Mouse (Mus musculus): ENCODE measurements around the gene BC067074. TPM values are rescaled to one million over a fixed set of nuclear protein-coding genes. Genes with fewer than 3 reads are reported as not detected.

BC067074 gene
- polyA plus RNA-seq, 1 experiment from 2014 or later = 1.3 TPM

DNA sequence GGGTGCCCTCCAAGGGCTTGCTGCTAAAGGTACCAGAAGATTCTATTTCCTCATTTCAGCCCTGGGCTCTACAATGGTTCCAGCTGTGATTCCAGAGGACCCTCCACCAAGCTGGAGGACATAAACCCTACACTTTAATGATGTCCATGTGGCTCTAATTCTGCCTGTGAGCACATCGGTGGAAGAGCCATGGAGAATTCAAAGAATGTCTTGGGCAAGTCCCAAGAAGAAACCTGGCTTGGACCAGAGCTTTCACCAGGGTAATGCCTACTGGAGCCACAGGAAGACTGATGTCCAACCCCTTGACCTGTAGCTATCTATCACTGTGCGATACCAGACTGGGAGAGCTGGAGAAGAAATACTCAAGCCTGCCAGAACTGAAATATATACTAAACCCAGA, 111.2 kb downstream of the BC067074 start:
- Histone ChIP-seq H3K9ac (ENCODE audit: low read length) (no peak overlapping the region), H3K9me3 (ENCODE audit: control insufficient read depth, low read length) (no peaks in the 10 kb centered on the region), H3K4me3 (ENCODE audit: low read depth, low read length) (no peak overlapping the region), H3K4me2 (no peak overlapping the region), H3K27ac (ENCODE audit: low read depth, low read length) (no peak overlapping the region), H3K27me3 (ENCODE audit: control insufficient read depth, insufficient read depth, low read length) (no peaks in the 10 kb centered on the region), H3K4me1 (ENCODE audit: control insufficient read depth, insufficient read depth, low read length) (no peaks in the 10 kb centered on the region), H3K36me3 (ENCODE audit: control insufficient read depth, insufficient read depth, low read length) (no peaks in the 10 kb centered on the region)
- ATAC-seq (ENCODE audit: low FRiP score) (no peak), DNase-seq (ENCODE audit: low spot score, missing footprints) (no peak)
- WGBS = 84% methylated on average over 2 of the region's 2 CpGs

GRCm38 (mm10) chr13:113409941-113410340, 117.0 kb downstream of the BC067074 start:
- Histone ChIP-seq H3K4me3 (ENCODE audit: low read depth, low read length) (no peak overlapping the region), H3K4me2 (no peak overlapping the region; the same call in 1 of the 2 replicates), H3K27ac (ENCODE audit: low read depth, low read length) (no peak overlapping the region), H3K4me1 (ENCODE audit: control insufficient read depth, insufficient read depth, low read length) (no peaks in the 10 kb centered on the region), H3K36me3 (ENCODE audit: control insufficient read depth, insufficient read depth, low read length) (no peaks in the 10 kb centered on the region), H3K9ac (ENCODE audit: low read length) (no peak overlapping the region), H3K9me3 (ENCODE audit: control insufficient read depth, low read length) (no peaks in the 10 kb centered on the region), H3K27me3 (ENCODE audit: control insufficient read depth, insufficient read depth, low read length) (no peaks in the 10 kb centered on the region)
- WGBS = 49% methylated on average over 12 of the region's 12 CpGs
- DNase-seq (ENCODE audit: low spot score, missing footprints) = peak; percentile 76
- 0 out of 2 replicates have a peak, but pooled peaks have one; percentile 16 for ATAC-seq (ENCODE audit: low FRiP score)

DNA sequence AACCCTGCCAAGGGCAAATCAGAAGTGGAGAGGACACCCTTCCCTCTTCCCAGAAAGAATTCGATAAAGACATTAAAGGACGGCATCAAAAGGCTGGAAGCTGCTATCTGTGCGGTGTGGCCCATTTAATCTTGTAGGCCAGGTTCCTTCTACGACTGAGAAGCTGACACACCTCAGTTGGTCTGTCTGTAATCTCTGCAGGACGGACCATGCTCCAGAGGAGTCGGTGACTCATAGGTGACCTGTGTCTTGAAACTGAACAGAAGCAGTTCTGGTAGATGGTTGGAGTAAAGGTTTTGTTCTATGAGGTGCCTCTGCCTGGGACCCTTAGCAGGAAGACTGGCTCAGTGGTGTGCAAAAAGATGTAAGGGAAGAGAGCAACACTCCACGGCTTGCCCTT, 122.6 kb downstream of the BC067074 start:
- Histone ChIP-seq H3K27ac (ENCODE audit: low read depth, low read length) (no peak overlapping the region), H3K36me3 (ENCODE audit: control insufficient read depth, insufficient read depth, low read length) (no peaks in the 10 kb centered on the region), H3K4me2 (no peak overlapping the region), H3K4me3 (ENCODE audit: low read depth, low read length) (no peak overlapping the region), H3K9ac (ENCODE audit: low read length) (no peak overlapping the region), H3K9me3 (ENCODE audit: control insufficient read depth, low read length) (no peaks in the 10 kb centered on the region), H3K27me3 (ENCODE audit: control insufficient read depth, insufficient read depth, low read length) (no peaks in the 10 kb centered on the region), H3K4me1 (ENCODE audit: control insufficient read depth, insufficient read depth, low read length) (no peaks in the 10 kb centered on the region)
- ATAC-seq (ENCODE audit: low FRiP score) = no peak
- 87% methylated on average over 7 of the region's 7 CpGs for WGBS
- peak; percentile 69 for DNase-seq (ENCODE audit: low spot score, missing footprints)

- no peaks in the 10 kb centered on the region for H3K4me1 ChIP-seq (ENCODE audit: control insufficient read depth, insufficient read depth, low read length)
- no peaks in the 10 kb centered on the region for H3K36me3 ChIP-seq (ENCODE audit: control insufficient read depth, insufficient read depth, low read length)
- H3K27ac ChIP-seq (ENCODE audit: low read depth, low read length) = no peak overlapping the region
- ATAC-seq (ENCODE audit: low FRiP score) = no peak
- H3K27me3 ChIP-seq (ENCODE audit: control insufficient read depth, insufficient read depth, low read length) = no peaks in the 10 kb centered on the region
- H3K4me3 ChIP-seq (ENCODE audit: low read depth, low read length) = no peak overlapping the region
- H3K9ac ChIP-seq (ENCODE audit: low read length) = no peak overlapping the region
- WGBS = 91% methylated on average over 4 of the region's 4 CpGs
- H3K9me3 ChIP-seq (ENCODE audit: control insufficient read depth, low read length) = no peaks in the 10 kb centered on the region
- DNase-seq (ENCODE audit: low spot score, missing footprints) = no peak
- no peak overlapping the region for H3K4me2 ChIP-seq
Observed at GRCm38 (mm10) chr13:113416986-113417385, 124.0 kb downstream of the BC067074 start.

DNA sequence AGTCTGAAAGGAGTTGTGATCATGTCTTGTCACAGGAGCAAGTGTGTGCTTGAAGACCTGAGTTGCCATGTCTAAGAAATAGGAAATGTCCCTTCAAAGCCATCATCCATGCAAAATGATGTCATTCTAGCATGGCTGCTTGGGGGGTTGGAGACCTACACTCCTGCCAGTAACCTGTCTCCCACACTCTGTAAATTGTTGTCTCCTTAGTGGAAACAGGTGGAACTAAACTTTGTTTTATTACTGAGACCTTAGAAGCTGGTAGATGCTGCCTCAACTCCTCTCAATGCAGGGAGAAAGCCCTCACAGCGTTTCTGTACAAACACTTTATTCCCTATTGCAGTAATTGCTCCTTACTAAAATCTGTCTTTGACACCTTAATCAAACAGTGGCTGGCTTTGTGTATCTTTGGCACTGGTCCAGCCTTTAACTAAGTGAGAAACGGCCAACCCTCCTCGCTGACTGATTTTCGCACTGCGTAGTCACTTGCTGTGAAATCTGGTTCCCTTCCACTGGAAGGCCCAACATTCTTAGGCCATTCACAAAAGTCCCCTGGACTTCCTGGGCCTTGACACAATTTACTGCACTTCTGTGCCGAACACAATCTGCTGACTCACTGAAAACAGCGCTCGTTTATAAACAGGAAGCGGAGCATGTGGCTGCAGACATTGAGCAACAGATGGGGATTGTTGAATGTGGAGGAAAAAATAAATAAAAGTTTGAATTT, 125.0 kb downstream of the BC067074 start:
- no peak overlapping the region for H3K9ac ChIP-seq (ENCODE audit: low read length)
- no peaks in the 10 kb centered on the region for H3K9me3 ChIP-seq (ENCODE audit: control insufficient read depth, low read length)
- no peak overlapping the region for H3K4me2 ChIP-seq
- ATAC-seq (ENCODE audit: low FRiP score) (no peak), DNase-seq (ENCODE audit: low spot score, missing footprints) (no peak)
- H3K27me3 ChIP-seq (ENCODE audit: control insufficient read depth, insufficient read depth, low read length) = no peaks in the 10 kb centered on the region
- H3K36me3 ChIP-seq (ENCODE audit: control insufficient read depth, insufficient read depth, low read length) = no peaks in the 10 kb centered on the region
- no peak overlapping the region for H3K27ac ChIP-seq (ENCODE audit: low read depth, low read length)
- H3K4me3 ChIP-seq (ENCODE audit: low read depth, low read length) = no peak overlapping the region
- WGBS = 87% methylated on average over 9 of the region's 9 CpGs
- H3K4me1 ChIP-seq (ENCODE audit: control insufficient read depth, insufficient read depth, low read length) = no peaks in the 10 kb centered on the region

DNA sequence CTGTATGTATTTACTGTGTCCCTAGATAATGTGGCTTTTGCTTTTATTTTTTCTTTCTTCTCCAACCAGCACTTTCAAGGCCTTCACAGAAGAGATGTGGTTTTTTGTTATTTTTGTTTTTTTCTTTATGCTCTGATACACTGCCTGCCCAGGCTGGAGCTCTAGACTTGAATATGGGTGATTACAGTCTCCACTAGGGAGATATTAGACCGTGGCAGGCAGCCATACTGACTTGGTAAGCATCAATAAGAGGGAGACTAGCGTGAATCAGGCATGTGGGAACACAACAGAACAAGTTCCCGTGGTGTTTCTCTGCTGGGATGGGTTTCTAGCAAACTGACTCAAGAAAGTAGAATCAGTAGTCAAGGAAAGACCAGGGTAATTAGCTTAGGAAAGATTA, 125.7 kb downstream of the BC067074 start:
- WGBS = 83% methylated on average over 3 of the region's 3 CpGs
- H3K4me3 ChIP-seq (ENCODE audit: low read depth, low read length) = no peak overlapping the region
- H3K9me3 ChIP-seq (ENCODE audit: control insufficient read depth, low read length) = no peaks in the 10 kb centered on the region
- no peaks in the 10 kb centered on the region for H3K27me3 ChIP-seq (ENCODE audit: control insufficient read depth, insufficient read depth, low read length)
- no peak overlapping the region for H3K27ac ChIP-seq (ENCODE audit: low read depth, low read length)
- no peaks in the 10 kb centered on the region for H3K4me1 ChIP-seq (ENCODE audit: control insufficient read depth, insufficient read depth, low read length)
- no peaks in the 10 kb centered on the region for H3K36me3 ChIP-seq (ENCODE audit: control insufficient read depth, insufficient read depth, low read length)
- no peak for DNase-seq (ENCODE audit: low spot score, missing footprints)
- no peak for ATAC-seq (ENCODE audit: low FRiP score)
- H3K9ac ChIP-seq (ENCODE audit: low read length) = no peak overlapping the region
- no peak overlapping the region for H3K4me2 ChIP-seq

DNA sequence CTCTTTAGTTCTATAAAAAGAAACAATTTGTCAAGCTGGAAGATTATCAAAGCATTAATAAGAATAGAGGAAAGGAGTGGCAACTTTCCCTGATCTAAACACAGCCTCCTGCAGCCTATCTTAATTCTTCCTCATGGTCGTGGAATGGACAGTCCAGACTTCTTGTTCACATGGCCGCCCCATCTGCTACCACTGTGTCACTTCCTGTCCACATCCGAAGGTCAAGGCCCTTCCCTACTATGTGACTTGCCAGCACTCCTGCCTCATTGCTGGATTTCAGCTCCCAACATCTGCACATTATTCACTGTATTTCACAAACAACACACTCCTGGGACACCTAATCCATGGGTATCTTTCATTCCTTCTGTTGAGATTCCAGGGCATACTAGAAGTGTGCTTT, 128.5 kb downstream of the BC067074 start:
- Histone ChIP-seq H3K4me3 (ENCODE audit: low read depth, low read length) (no peak overlapping the region), H3K9me3 (ENCODE audit: control insufficient read depth, low read length) (no peaks in the 10 kb centered on the region), H3K36me3 (ENCODE audit: control insufficient read depth, insufficient read depth, low read length) (no peaks in the 10 kb centered on the region), H3K9ac (ENCODE audit: low read length) (no peak overlapping the region), H3K4me1 (ENCODE audit: control insufficient read depth, insufficient read depth, low read length) (no peaks in the 10 kb centered on the region), H3K27me3 (ENCODE audit: control insufficient read depth, insufficient read depth, low read length) (no peaks in the 10 kb centered on the region), H3K27ac (ENCODE audit: low read depth, low read length) (no peak overlapping the region), H3K4me2 (no peak overlapping the region)
- DNase-seq (ENCODE audit: low spot score, missing footprints) (peak; percentile 69), ATAC-seq (ENCODE audit: low FRiP score) (no peak)
- 79% methylated on average over 3 of the region's 3 CpGs for WGBS

DNA sequence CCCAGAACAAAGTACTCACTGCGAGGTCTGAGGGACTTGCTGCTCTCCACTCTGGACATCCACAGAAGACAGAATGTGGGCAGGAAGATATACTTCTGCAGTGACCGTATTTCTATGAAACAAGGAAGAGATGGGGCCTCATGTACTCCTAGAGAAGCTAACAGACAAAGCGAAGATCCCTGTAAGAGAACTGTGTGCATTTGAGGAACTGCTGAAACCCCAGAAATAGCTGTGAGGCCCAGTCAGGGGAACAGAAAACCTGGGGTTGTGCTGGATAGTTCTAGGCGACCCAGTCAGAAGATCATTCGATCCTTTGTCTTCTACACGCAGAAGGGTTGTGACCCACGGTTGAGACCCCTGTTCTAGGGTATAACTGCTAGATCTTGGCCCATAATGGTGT, 130.9 kb downstream of the BC067074 start:
- Histone ChIP-seq H3K4me3 (ENCODE audit: low read depth, low read length) (no peak overlapping the region), H3K4me2 (no peak overlapping the region), H3K4me1 (ENCODE audit: control insufficient read depth, insufficient read depth, low read length) (no peaks in the 10 kb centered on the region), H3K27ac (ENCODE audit: low read depth, low read length) (no peak overlapping the region), H3K9me3 (ENCODE audit: control insufficient read depth, low read length) (no peaks in the 10 kb centered on the region), H3K9ac (ENCODE audit: low read length) (no peak overlapping the region), H3K27me3 (ENCODE audit: control insufficient read depth, insufficient read depth, low read length) (no peaks in the 10 kb centered on the region), H3K36me3 (ENCODE audit: control insufficient read depth, insufficient read depth, low read length) (no peaks in the 10 kb centered on the region)
- ATAC-seq (ENCODE audit: low FRiP score) (no peak), DNase-seq (ENCODE audit: low spot score, missing footprints) (no peak)
- 89% methylated on average over 7 of the region's 7 CpGs for WGBS

GRCm38 (mm10) chr13:113425907-113426306, 132.9 kb downstream of the BC067074 start:
- 95% methylated on average over 4 of the region's 4 CpGs for WGBS
- Histone ChIP-seq H3K9me3 (ENCODE audit: control insufficient read depth, low read length) (no peaks in the 10 kb centered on the region), H3K4me3 (ENCODE audit: low read depth, low read length) (no peak overlapping the region), H3K27ac (ENCODE audit: low read depth, low read length) (no peak overlapping the region), H3K27me3 (ENCODE audit: control insufficient read depth, insufficient read depth, low read length) (no peaks in the 10 kb centered on the region), H3K4me1 (ENCODE audit: control insufficient read depth, insufficient read depth, low read length) (no peaks in the 10 kb centered on the region), H3K4me2 (no peak overlapping the region), H3K9ac (ENCODE audit: low read length) (no peak overlapping the region), H3K36me3 (ENCODE audit: control insufficient read depth, insufficient read depth, low read length) (no peaks in the 10 kb centered on the region)
- peak; percentile 64 for DNase-seq (ENCODE audit: low spot score, missing footprints)
- ATAC-seq (ENCODE audit: low FRiP score) = no peak

Data from midbrain, embryonic 11.5 days (tissue).